Mouse (Mus musculus) forebrain, postnatal 0 days (tissue): ENCODE data around the gene Gm36028. TPM values are rescaled to one million over a fixed set of nuclear protein-coding genes. Genes with fewer than 3 reads are reported as not detected.

Source experiments
- ATAC-seq: fragments of 200-750 bp; cut with Nextera tagmentation; 2 replicates; pipeline ENCODE4 v1.8.0; 2017; ENCODE audit warnings: mild to moderate bottlenecking, moderate library complexity
- DNase-seq: peaks from one replicate; pipeline ENCODE4 v3.0.0-alpha.2; 2015
- H3K27ac ChIP-seq: fragments of 300-500 bp; sonication (generic); 2 replicates; pipeline ENCODE4 v1.5.1; 2014; ENCODE audit warnings: low read depth, mild to moderate bottlenecking, antibody characterized with exemption, low read length, moderate library complexity, mixed read lengths
- H3K27me3 ChIP-seq: fragments of 300-500 bp; sonication (generic); 2 replicates; pipeline ENCODE4 v1.6.1; 2014; ENCODE audit warnings: mild to moderate bottlenecking, low read length, mixed read lengths; ENCODE audit not compliant: insufficient read depth
- H3K36me3 ChIP-seq: fragments of 300-500 bp; sonication (generic); 2 replicates; pipeline ENCODE4 v1.6.1; 2014; ENCODE audit warnings: mild to moderate bottlenecking, moderate library complexity; ENCODE audit not compliant: insufficient read depth
- H3K4me1 ChIP-seq: fragments of 300-500 bp; sonication (generic); 2 replicates; pipeline ENCODE4 v1.6.1; 2014; ENCODE audit warnings: antibody characterized with exemption; ENCODE audit not compliant: insufficient read depth
- H3K4me2 ChIP-seq: fragments of 300-500 bp; sonication (generic); 2 replicates; pipeline ENCODE4 v1.6.1; 2014; ENCODE audit warnings: low read depth, mild to moderate bottlenecking, moderate library complexity
- H3K4me3 ChIP-seq: fragments of 300-500 bp; sonication (generic); 2 replicates; pipeline ENCODE4 v1.5.1; 2014; ENCODE audit warnings: low read depth, low read length, mixed read lengths
- H3K9ac ChIP-seq: fragments of 300-500 bp; sonication (generic); 2 replicates; pipeline ENCODE4 v1.6.1; 2014; ENCODE audit warnings: mild to moderate bottlenecking
- H3K9me3 ChIP-seq: fragments of 300-500 bp; sonication (generic); 2 replicates; pipeline ENCODE4 v1.6.1; 2016; ENCODE audit warnings: low read length
- CTCF ChIP-seq: sonication (generic); IDR thresholded peaks from 2 replicates; pipeline ENCODE4 v1.5.1; 2016; ENCODE audit warnings: antibody characterized with exemption, control low read depth, low read depth
- WGBS: fragments of 180-500 bp; shearing (Covaris S2); extraction: QIAGEN DNeasy Blood & Tissue Kit; methylation state at CpG from one replicate; pipeline ENCODE4 v1.1.7; 2014; 5-methylcytosine and 5-hydroxymethylcytosine counted together
- polyA plus RNA-seq: library from polyadenylated mRNA; unstranded; fragments of >200 nt; fragmentation: Nextera tagmentation; extraction: Ambion mirVana; gene quantifications from 2 replicates; pipeline ENCODE4 v1.2.1, GENCODE M21; 2015
- total RNA-seq: library from RNA; depleted of rRNA; stranded (reverse); fragments of >200 nt; gene quantifications from 2 replicates; pipeline ENCODE4 v1.2.3, GENCODE M21; 2014

Gm36028 gene
- total and polyA plus RNA-seq, 2 experiments from 2014 or later = 0.28 TPM; not detected in 1

- H3K27ac ChIP-seq = no peak overlapping the region
- no peaks in the 10 kb centered on the region for H3K36me3 ChIP-seq
- H3K9me3 ChIP-seq = no peaks in the 10 kb centered on the region
- TF ChIP-seq CTCF = no peak
- no peaks in the 10 kb centered on the region for H3K27me3 ChIP-seq
- no peak overlapping the region for H3K9ac ChIP-seq
- no peak overlapping the region for H3K4me3 ChIP-seq
- DNase-seq (no peak), ATAC-seq (no peak)
- no peak overlapping the region for H3K4me2 ChIP-seq
- 87% methylated on average over 7 of the region's 7 CpGs for WGBS
- no peaks in the 10 kb centered on the region for H3K4me1 ChIP-seq
Measured at GRCm38 (mm10) chr16:37845202-37845925, 15.6 kb downstream of the Gm36028 start.

- Histone ChIP-seq H3K4me3 (no peak overlapping the region), H3K9me3 (no peaks in the 10 kb centered on the region), H3K36me3 (no peaks in the 10 kb centered on the region), H3K4me2 (no peak overlapping the region), H3K27ac (no peak overlapping the region), H3K27me3 (no peaks in the 10 kb centered on the region), H3K4me1 (no peaks in the 10 kb centered on the region), H3K9ac (no peak overlapping the region)
- WGBS = 94% methylated on average over 12 of the region's 12 CpGs
- no peak for DNase-seq
- no peak for ATAC-seq
- no peak for TF ChIP-seq CTCF
Measured at GRCm38 (mm10) chr16:37843740-37844139, 17.2 kb downstream of the Gm36028 start.

GRCm38 (mm10) chr16:37842439-37842838, 18.5 kb downstream of the Gm36028 start:
- 91% methylated on average over 2 of the region's 2 CpGs for WGBS
- no peak overlapping the region for H3K4me2 ChIP-seq
- ATAC-seq = no peak

GRCm38 (mm10) chr16:37837571-37837970, 23.4 kb downstream of the Gm36028 start:
- Histone ChIP-seq H3K4me2 (no peak overlapping the region), H3K4me1 (no peaks in the 10 kb centered on the region), H3K9ac (no peak overlapping the region), H3K9me3 (no peaks in the 10 kb centered on the region), H3K4me3 (no peak overlapping the region), H3K36me3 (peaks cover 7% of the 10 kb centered on the region), H3K27ac (no peak overlapping the region), H3K27me3 (no peaks in the 10 kb centered on the region)
- no peak for TF ChIP-seq CTCF
- DNase-seq (no peak), ATAC-seq (no peak)
- 71% methylated on average over 3 of the region's 3 CpGs for WGBS

More at GRCm38 (mm10) chr16:37842439-37842838, 18.5 kb downstream of the Gm36028 start:
- Histone ChIP-seq H3K4me3 (no peak overlapping the region), H3K4me1 (no peaks in the 10 kb centered on the region), H3K36me3 (no peaks in the 10 kb centered on the region), H3K27me3 (no peaks in the 10 kb centered on the region), H3K27ac (no peak overlapping the region), H3K9me3 (no peaks in the 10 kb centered on the region), H3K9ac (no peak overlapping the region)
- no peak for DNase-seq
- TF ChIP-seq CTCF = no peak

GRCm38 (mm10) chr16:37831041-37831440, 29.9 kb downstream of the Gm36028 start:
- whole genome bisulfite sequencing = 74% methylated on average over 7 of the region's 7 CpGs
- Histone ChIP-seq H3K4me3 (no peak overlapping the region), H3K9ac (no peak overlapping the region), H3K27me3 (no peaks in the 10 kb centered on the region), H3K9me3 (no peaks in the 10 kb centered on the region), H3K4me2 (no peak overlapping the region), H3K4me1 (no peaks in the 10 kb centered on the region), H3K27ac (no peak overlapping the region), H3K36me3 (peaks cover 30% of the 10 kb centered on the region)
- DNase-seq (no peak), ATAC-seq (no peak)
- TF ChIP-seq CTCF = no peak

GRCm38 (mm10) chr16:37826286-37826685, 34.7 kb downstream of the Gm36028 start:
- Histone ChIP-seq H3K27ac (no peak overlapping the region), H3K36me3 (peaks cover 36% of the 10 kb centered on the region)
- 98% methylated on average over 3 of the region's 3 CpGs for WGBS

GRCm38 (mm10) chr16:37824778-37825505, 36.0 kb downstream of the Gm36028 start:
- H3K27ac ChIP-seq = no peak overlapping the region
- H3K9me3 ChIP-seq = no peaks in the 10 kb centered on the region
- H3K36me3 ChIP-seq = peaks cover 32% of the 10 kb centered on the region
- H3K27me3 ChIP-seq = no peaks in the 10 kb centered on the region
- no peak for TF ChIP-seq CTCF
- no peaks in the 10 kb centered on the region for H3K4me1 ChIP-seq
- DNase-seq = no peak
- H3K9ac ChIP-seq = no peak overlapping the region
- ATAC-seq = no peak
- H3K4me2 ChIP-seq = no peak overlapping the region
- no peak overlapping the region for H3K4me3 ChIP-seq
- 90% methylated on average over 12 of the region's 12 CpGs for WGBS

More at GRCm38 (mm10) chr16:37826286-37826685, 34.7 kb downstream of the Gm36028 start:
- Histone ChIP-seq H3K9me3 (no peaks in the 10 kb centered on the region), H3K27me3 (no peaks in the 10 kb centered on the region), H3K4me1 (no peaks in the 10 kb centered on the region), H3K4me3 (no peak overlapping the region), H3K9ac (no peak overlapping the region), H3K4me2 (no peak overlapping the region)
- DNase-seq (no peak), ATAC-seq (no peak)
- no peak for TF ChIP-seq CTCF
